Mouse (Mus musculus): Measurements from ENCODE around the gene Tyw5.
A peak's percentile ranks its signal among the peaks of the same experiment; 100 is the strongest.

Gene Tyw5

GRCm38 (mm10) chr1:57406187-57407151 lies at the start of gene Tyw5, which contains the start of gene Maip1:
Gene Tyw5, minus strand, starts transcription at chr1:57407101.
Gene Maip1, plus strand, starts transcription at chr1:57406328.
- peak; percentile 92 for DNase-seq

- no peak for DNase-seq
These were observed 43.3 kb upstream of the Tyw5 start for GRCm38 (mm10) chr1:57450241-57450640.

- DNase-seq: no peak
These were observed 38.8 kb upstream of the Tyw5 start for GRCm38 (mm10) chr1:57445679-57446078.

GRCm38 (mm10) chr1:57440771-57441170 lies 33.9 kb upstream of the Tyw5 start:
- DNase-seq: no peak

- peak; percentile 25 for DNase-seq
These were observed 32.1 kb upstream of the Tyw5 start for GRCm38 (mm10) chr1:57439026-57439425.

- DNase-seq: peak; percentile 15
These were observed 30.1 kb upstream of the Tyw5 start for GRCm38 (mm10) chr1:57436954-57437353.

- DNase-seq: peak; percentile 66
These were observed 29.5 kb upstream of the Tyw5 start for GRCm38 (mm10) chr1:57436408-57436807.

- DNase-seq: no peak
These were observed 26.2 kb upstream of the Tyw5 start for GRCm38 (mm10) chr1:57433141-57433540.

GRCm38 (mm10) chr1:57429786-57430483 lies 23.0 kb upstream of the Tyw5 start:
- no peak for DNase-seq

GRCm38 (mm10) chr1:57428368-57429308 lies 21.7 kb upstream of the Tyw5 start:
- peak; percentile 90 for DNase-seq

GRCm38 (mm10) chr1:57423696-57424095 lies 16.8 kb upstream of the Tyw5 start:
- DNase-seq: no peak

- no peak for DNase-seq
These were observed 6.5 kb upstream of the Tyw5 start for GRCm38 (mm10) chr1:57413397-57413796.

GRCm38 (mm10) chr1:57408994-57409393 lies 2.1 kb upstream of the Tyw5 start:
- DNase-seq: no peak

- DNase-seq: no peak
These were observed 4.8 kb downstream of the Tyw5 start for GRCm38 (mm10) chr1:57402116-57402515.

- DNase-seq: no peak
These were observed 6.0 kb downstream of the Tyw5 start for GRCm38 (mm10) chr1:57400877-57401276.

- no peak for DNase-seq
These were observed 6.6 kb downstream of the Tyw5 start for GRCm38 (mm10) chr1:57400321-57400720.

GRCm38 (mm10) chr1:57394051-57394450 lies 12.8 kb downstream of the Tyw5 start:
- DNase-seq: peak; percentile 27

GRCm38 (mm10) chr1:57392417-57392816 lies 14.5 kb downstream of the Tyw5 start:
- no peak for DNase-seq

GRCm38 (mm10) chr1:57390993-57391790 lies 15.7 kb downstream of the Tyw5 start:
- DNase-seq: no peak

- no peak for DNase-seq
These were observed 18.3 kb downstream of the Tyw5 start for GRCm38 (mm10) chr1:57388402-57389155.

GRCm38 (mm10) chr1:57387876-57388275 lies 19.0 kb downstream of the Tyw5 start:
- DNase-seq: no peak

Measured in kidney, adult 18-20 months (tissue).